Mouse (Mus musculus) stomach, embryonic 16.5 days (tissue): ENCODE measurements at regions not wholly inside any gene's neighbourhood (a gene's known extent, or its start where the extent isn't known, plus 50 kb on each side); places are given as distances from the start of the nearest gene placed in this dataset.

ENCODE experiments used
- ATAC-seq: fragments of 200-750 bp; cut with Nextera tagmentation; 2 replicates; pipeline ENCODE4 v1.8.0; 2017; ENCODE audit warnings: moderate number of reproducible peaks, moderate TSS enrichment; ENCODE audit not compliant: insufficient read depth, low FRiP score
- H3K27ac ChIP-seq: fragments of 300-500 bp; sonication (generic); 2 replicates; pipeline ENCODE4 v1.5.1; 2014; ENCODE audit warnings: low read length
- H3K27me3 ChIP-seq: fragments of 300-500 bp; sonication (generic); 2 replicates; pipeline ENCODE4 v1.6.1; 2014; ENCODE audit warnings: low read length, control low read depth, mixed read lengths; ENCODE audit not compliant: control insufficient read depth, insufficient read depth
- H3K36me3 ChIP-seq: fragments of 300-500 bp; sonication (generic); 2 replicates; pipeline ENCODE4 v1.6.1; 2014; ENCODE audit warnings: low read length; ENCODE audit not compliant: control insufficient read depth, insufficient read depth
- H3K4me1 ChIP-seq: fragments of 300-500 bp; sonication (generic); 2 replicates; pipeline ENCODE4 v1.6.1; 2014; ENCODE audit warnings: low read length, control low read depth, mixed read lengths; ENCODE audit not compliant: control insufficient read depth, insufficient read depth
- H3K4me2 ChIP-seq: fragments of 300-500 bp; sonication (generic); 2 replicates; pipeline ENCODE4 v1.6.1; 2014; ENCODE audit warnings: low read depth, low read length, mixed read lengths
- H3K4me3 ChIP-seq: fragments of 300-500 bp; sonication (generic); replicated peaks from 2 replicates; pipeline ENCODE4 v1.5.1; 2014; ENCODE audit warnings: mild to moderate bottlenecking, low read length
- H3K9ac ChIP-seq: fragments of 300-500 bp; sonication (generic); 2 replicates; pipeline ENCODE4 v1.6.1; 2014; ENCODE audit warnings: low read length
- H3K9me3 ChIP-seq: fragments of 300-500 bp; sonication (generic); replicated peaks from 2 replicates; pipeline ENCODE4 v1.6.1; 2016; ENCODE audit warnings: low read length, control low read depth; ENCODE audit not compliant: control insufficient read depth
- WGBS: fragments of 180-500 bp; shearing (Covaris S2); extraction: QIAGEN DNeasy Blood & Tissue Kit; methylation state at CpG from one replicate; pipeline ENCODE4 v1.1.7; 2014; 5-methylcytosine and 5-hydroxymethylcytosine counted together

DNA sequence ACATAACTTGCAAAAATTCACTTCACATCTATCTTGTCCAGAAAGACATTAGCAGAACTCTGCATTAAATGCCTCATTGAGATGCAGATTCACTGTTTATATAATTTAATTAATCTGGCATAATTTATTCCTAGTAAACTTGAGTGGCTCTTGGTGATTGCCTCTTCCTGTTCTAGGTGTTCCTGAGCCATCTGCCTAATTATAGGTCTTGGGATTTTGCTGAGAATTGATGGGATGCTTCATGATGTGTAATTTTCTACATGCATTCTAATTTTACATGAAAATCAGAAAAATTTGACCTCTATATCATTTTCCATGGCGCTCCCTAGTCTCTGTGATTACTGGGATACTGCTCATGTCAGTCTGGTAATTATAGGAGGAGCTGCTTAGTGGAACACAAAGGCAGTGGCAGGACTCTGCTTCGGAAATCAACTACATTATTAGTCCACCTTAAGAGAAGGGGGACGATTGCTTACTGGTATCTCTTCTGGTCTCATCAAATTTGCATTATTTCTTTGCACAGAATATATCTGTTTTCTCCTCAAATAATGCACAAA lies 131.6 kb upstream of the Nova1 start:
- H3K27me3 ChIP-seq: no peaks in the 10 kb centered on the region
- H3K4me3 ChIP-seq: no peak overlapping the region
- H3K9ac ChIP-seq: no peak overlapping the region
- H3K4me1 ChIP-seq: no peaks in the 10 kb centered on the region
- 75% methylated on average over 3 of the region's 3 CpGs for WGBS
- H3K36me3 ChIP-seq: no peaks in the 10 kb centered on the region
- H3K9me3 ChIP-seq: no peaks in the 10 kb centered on the region
- no peak overlapping the region for H3K4me2 ChIP-seq
- no peak for ATAC-seq
- no peak overlapping the region for H3K27ac ChIP-seq

DNA sequence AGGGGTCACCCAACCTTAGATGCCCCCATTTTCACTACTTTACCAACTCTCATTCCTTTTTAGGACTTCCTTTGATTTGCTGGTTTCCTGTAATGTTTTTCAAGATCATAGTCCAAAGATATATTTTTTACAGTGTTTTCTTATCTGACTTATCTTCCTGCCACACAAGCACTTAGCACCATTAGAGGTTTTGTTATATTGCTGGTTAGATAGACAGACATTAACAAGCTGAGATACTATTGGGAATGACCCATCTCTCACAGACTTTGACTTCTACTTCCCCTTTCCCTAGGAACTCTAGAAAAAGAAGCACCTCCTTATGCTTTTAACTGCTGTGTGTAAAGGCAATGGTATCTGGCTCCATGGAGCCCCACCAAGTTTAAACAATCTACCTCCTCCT lies 127.0 kb upstream of the Nova1 start:
- no peaks in the 10 kb centered on the region for H3K4me1 ChIP-seq
- H3K36me3 ChIP-seq: no peaks in the 10 kb centered on the region
- H3K27ac ChIP-seq: no peak overlapping the region
- H3K9me3 ChIP-seq: no peaks in the 10 kb centered on the region
- no peak overlapping the region for H3K4me3 ChIP-seq
- H3K9ac ChIP-seq: no peak overlapping the region
- no peak for ATAC-seq
- H3K4me2 ChIP-seq: no peak overlapping the region
- no peaks in the 10 kb centered on the region for H3K27me3 ChIP-seq

DNA sequence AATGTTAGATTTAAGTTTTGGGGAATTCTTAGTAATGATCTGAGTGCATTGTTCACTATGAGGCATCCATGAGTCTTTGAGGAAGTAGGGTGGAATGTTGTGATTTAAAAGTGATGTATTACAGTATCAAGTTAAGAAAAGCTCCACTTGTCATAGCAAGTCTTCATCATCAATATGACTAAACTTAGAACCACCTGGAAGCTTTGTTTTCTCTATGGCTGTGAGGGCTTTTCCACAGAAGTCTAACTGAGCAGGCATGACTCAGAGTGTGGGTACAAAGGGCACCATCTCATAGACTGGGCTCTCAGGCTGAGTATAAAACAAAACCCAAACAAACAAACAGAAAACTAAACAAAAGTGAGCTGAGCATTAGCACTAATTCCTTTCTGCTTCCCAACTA lies 112.4 kb upstream of the Nova1 start:
- H3K27me3 ChIP-seq: no peaks in the 10 kb centered on the region
- no peak for ATAC-seq
- no peak overlapping the region for H3K27ac ChIP-seq
- H3K4me2 ChIP-seq: no peak overlapping the region
- no peaks in the 10 kb centered on the region for H3K36me3 ChIP-seq
- H3K4me1 ChIP-seq: no peaks in the 10 kb centered on the region
- H3K9me3 ChIP-seq: no peaks in the 10 kb centered on the region
- no peak overlapping the region for H3K9ac ChIP-seq
- H3K4me3 ChIP-seq: no peak overlapping the region

DNA sequence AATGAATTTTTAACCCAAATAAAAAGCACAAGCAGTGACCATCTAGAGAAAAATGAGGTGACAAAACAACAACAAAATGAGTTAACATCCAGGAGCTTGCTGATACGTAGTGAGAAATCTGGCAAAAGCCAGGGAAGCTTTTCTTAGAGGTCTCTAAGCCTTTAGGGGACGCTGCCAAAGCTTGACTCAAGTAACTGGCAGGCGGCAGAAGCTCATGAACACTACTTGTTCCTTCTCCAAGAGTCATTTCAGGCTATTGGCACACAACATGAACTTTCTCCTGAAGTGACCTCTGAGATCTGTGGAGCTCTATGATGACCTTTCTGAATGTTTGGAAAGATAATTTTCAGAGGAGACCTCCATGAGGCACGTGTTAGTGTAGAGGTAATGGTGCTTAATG lies 98.6 kb upstream of the Nova1 start:
- Histone ChIP-seq H3K4me1 (no peaks in the 10 kb centered on the region), H3K4me3 (no peak overlapping the region), H3K27me3 (no peaks in the 10 kb centered on the region), H3K9ac (no peak overlapping the region), H3K9me3 (no peaks in the 10 kb centered on the region), H3K4me2 (no peak overlapping the region), H3K27ac (no peak overlapping the region), H3K36me3 (no peaks in the 10 kb centered on the region)
- no peak for ATAC-seq
- WGBS: 63% methylated on average over 4 of the region's 4 CpGs

DNA sequence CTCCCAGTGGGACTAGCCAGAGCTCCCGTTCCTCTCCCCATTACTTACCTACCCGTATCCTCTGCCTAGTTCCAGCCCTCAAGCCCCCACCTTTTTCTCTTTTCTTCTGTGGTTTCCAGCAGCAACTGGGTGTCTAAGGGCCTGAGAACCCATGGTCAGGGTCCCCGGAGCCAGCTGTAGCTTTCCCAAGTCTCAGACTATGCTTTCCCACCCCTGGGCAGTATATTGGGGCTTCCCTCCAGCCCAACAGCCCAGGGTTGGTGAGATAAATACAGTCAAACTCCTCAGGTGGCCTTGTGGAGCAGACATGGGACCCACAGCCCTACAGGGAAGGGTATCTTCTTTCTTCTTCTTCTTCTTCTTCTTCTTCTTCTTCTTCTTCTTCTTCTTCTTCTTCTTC lies 59.4 kb upstream of the Nova1 start:
- Histone ChIP-seq H3K4me2 (no peak overlapping the region), H3K9ac (no peak overlapping the region), H3K27ac (no peak overlapping the region), H3K4me1 (no peaks in the 10 kb centered on the region), H3K36me3 (no peaks in the 10 kb centered on the region), H3K27me3 (no peaks in the 10 kb centered on the region), H3K4me3 (no peak overlapping the region), H3K9me3 (no peaks in the 10 kb centered on the region)
- no peak for ATAC-seq
- WGBS: 87% methylated on average over 3 of the region's 3 CpGs

DNA sequence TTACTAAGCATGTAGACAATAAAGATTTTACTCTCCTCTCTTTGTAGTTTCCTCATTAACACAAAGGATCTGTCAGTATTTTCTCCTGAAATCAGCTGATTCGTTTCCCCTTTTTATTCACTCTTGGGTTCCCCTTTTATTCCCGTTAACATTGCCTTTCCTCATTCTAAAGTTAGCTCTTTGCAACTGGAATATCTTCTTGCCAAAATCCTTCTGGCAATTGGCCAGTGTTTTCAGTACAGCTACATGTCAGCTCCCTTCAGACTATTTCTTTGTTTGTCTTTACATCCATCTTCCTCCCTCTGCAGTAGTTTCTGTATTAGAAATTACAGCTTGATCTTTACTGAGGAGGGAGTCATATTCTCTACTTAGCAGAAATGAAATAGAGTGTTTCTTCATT lies 51.4 kb upstream of the Nova1 start:
- H3K4me1 ChIP-seq: no peaks in the 10 kb centered on the region
- no peaks in the 10 kb centered on the region for H3K36me3 ChIP-seq
- no peaks in the 10 kb centered on the region for H3K27me3 ChIP-seq
- ATAC-seq: no peak
- H3K4me3 ChIP-seq: no peak overlapping the region
- no peak overlapping the region for H3K9ac ChIP-seq
- H3K9me3 ChIP-seq: no peaks in the 10 kb centered on the region
- H3K27ac ChIP-seq: no peak overlapping the region
- no peak overlapping the region for H3K4me2 ChIP-seq
- 32% methylated on average over 2 of the region's 2 CpGs for WGBS
